Mouse (Mus musculus) hindbrain, embryonic 13.5 days (tissue): ENCODE measurements around the gene Pola1. TPM values are rescaled to one million over a fixed set of nuclear protein-coding genes. Genes with fewer than 3 reads are reported as not detected.

Experiments
- ATAC-seq: fragments of 200-750 bp; cut with Nextera tagmentation; 2 replicates; pipeline ENCODE4 v1.8.0; 2017; ENCODE audit warnings: moderate TSS enrichment; ENCODE audit not compliant: low FRiP score
- H3K27ac ChIP-seq: fragments of 300-500 bp; sonication (generic); 2 replicates; pipeline ENCODE4 v1.5.1; 2015; ENCODE audit warnings: inconsistent platforms, mild to moderate bottlenecking, moderate library complexity
- H3K27me3 ChIP-seq: fragments of 300-500 bp; sonication (generic); 2 replicates; pipeline ENCODE4 v1.6.1; 2015; ENCODE audit warnings: mild to moderate bottlenecking, inconsistent platforms
- H3K36me3 ChIP-seq: fragments of 300-500 bp; sonication (generic); 2 replicates; pipeline ENCODE4 v1.6.1; 2015; ENCODE audit warnings: mild to moderate bottlenecking, inconsistent platforms
- H3K4me1 ChIP-seq: fragments of 300-500 bp; sonication (generic); replicated peaks from 2 replicates; pipeline ENCODE4 v1.6.1; 2015; ENCODE audit warnings: inconsistent platforms
- H3K4me2 ChIP-seq: fragments of 300-500 bp; sonication (generic); 2 replicates; pipeline ENCODE4 v1.6.1; 2015; ENCODE audit warnings: inconsistent platforms, mild to moderate bottlenecking, moderate library complexity
- H3K4me3 ChIP-seq: fragments of 300-500 bp; sonication (generic); 2 replicates; pipeline ENCODE4 v1.5.1; 2015; ENCODE audit warnings: mild to moderate bottlenecking, inconsistent platforms
- H3K9ac ChIP-seq: fragments of 300-500 bp; sonication (generic); 2 replicates; pipeline ENCODE4 v1.6.1; 2015; ENCODE audit warnings: mild to moderate bottlenecking, inconsistent platforms
- H3K9me3 ChIP-seq: fragments of 300-500 bp; sonication (generic); 2 replicates; pipeline ENCODE4 v1.6.1; 2016; ENCODE audit warnings: inconsistent platforms
- WGBS: fragments of 180-500 bp; shearing (Covaris S2); methylation state at CpG from one replicate; pipeline ENCODE4 v1.1.7; 2015; 5-methylcytosine and 5-hydroxymethylcytosine counted together
- polyA plus RNA-seq: library from polyadenylated mRNA; unstranded; fragments of >200 nt; fragmentation: Nextera tagmentation; extraction: Ambion mirVana; gene quantifications from 2 replicates; pipeline ENCODE4 v1.2.1, GENCODE M21; 2015

The Pola1 gene
- polyA plus RNA-seq, 1 experiment from 2014 or later: 5.4 TPM

DNA sequence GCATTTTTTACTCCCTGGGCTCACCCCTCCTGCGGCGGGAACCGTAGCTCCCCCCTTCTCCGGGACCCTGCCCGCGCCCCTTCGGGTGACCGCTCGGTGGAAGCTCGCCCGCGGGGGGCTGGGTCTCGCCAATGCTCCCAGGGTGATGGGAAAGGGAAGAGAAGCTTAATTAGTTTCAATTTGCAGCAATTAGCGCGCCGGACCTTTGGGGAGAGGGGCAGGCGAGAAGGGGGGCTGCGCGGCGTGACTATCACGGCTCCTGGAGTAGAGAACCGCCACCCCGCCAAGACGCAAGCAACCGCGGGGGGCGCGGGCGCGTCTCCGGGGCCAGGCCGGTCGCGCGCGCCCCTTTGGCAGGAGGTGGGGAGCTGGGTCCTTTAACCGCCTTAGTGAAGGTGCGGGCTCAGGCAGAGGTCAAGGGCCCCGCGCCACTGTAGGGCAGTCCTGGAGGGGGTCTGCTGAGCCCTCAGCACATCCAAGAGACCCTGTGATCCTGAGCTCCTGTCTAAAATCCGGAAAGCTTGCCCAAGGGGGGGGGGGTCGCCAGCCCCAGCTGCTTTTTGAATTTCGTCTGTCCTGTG, 332.8 kb downstream of the Pola1 start:
- H3K9ac ChIP-seq: no peak overlapping the region
- no peak overlapping the region for H3K27ac ChIP-seq
- 16% methylated on average over 39 of the region's 43 CpGs for WGBS
- no peaks in the 10 kb centered on the region for H3K9me3 ChIP-seq
- no peaks in the 10 kb centered on the region for H3K36me3 ChIP-seq
- H3K4me1 ChIP-seq: 0 out of 2 replicates have a peak, but pooled peaks cover 9% of the 10 kb centered on the region
- peak overlapping the region; percentile 19; the same call in 1 of the 2 replicates for H3K4me2 ChIP-seq
- peak overlapping the region; percentile 4; the same call in 1 of the 2 replicates for H3K4me3 ChIP-seq
- ATAC-seq: 0 out of 2 replicates have a peak, but pooled peaks have one; percentile 49
- peaks cover 89% of the 10 kb centered on the region for H3K27me3 ChIP-seq

DNA sequence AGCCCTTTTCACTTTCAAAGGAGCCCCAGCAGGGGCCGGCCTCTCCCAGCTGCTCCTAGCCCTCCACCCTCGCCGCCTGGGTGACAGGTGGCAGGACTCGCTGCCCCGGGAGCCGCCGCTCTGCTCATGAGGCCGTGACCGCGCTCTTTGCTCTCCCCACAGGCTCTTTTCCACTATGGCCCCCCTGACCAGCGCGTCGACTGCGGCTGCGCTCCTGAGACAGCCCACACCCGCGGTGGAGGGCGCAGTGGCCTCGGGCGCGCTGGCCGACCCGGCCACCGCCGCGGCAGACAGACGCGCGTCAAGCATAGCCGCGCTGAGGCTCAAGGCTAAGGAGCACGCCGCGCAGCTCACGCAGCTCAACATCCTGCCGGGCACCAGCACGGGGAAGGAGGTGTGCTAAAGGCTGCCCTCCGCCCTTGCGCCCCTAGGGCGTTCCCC, 334.9 kb downstream of the Pola1 start:
- H3K36me3 ChIP-seq: no peaks in the 10 kb centered on the region
- H3K9me3 ChIP-seq: no peaks in the 10 kb centered on the region
- H3K27me3 ChIP-seq: peaks cover 88% of the 10 kb centered on the region
- peak; percentile 55; the same call in 1 of the 2 replicates for ATAC-seq
- no peak overlapping the region for H3K27ac ChIP-seq
- H3K9ac ChIP-seq: no peak overlapping the region
- H3K4me3 ChIP-seq: peak overlapping the region; percentile 19
- WGBS: 14% methylated on average over 40 of the region's 40 CpGs
- peak overlapping the region; percentile 39 for H3K4me2 ChIP-seq
- H3K4me1 ChIP-seq: 0 out of 2 replicates have a peak, but pooled peaks cover 9% of the 10 kb centered on the region

DNA sequence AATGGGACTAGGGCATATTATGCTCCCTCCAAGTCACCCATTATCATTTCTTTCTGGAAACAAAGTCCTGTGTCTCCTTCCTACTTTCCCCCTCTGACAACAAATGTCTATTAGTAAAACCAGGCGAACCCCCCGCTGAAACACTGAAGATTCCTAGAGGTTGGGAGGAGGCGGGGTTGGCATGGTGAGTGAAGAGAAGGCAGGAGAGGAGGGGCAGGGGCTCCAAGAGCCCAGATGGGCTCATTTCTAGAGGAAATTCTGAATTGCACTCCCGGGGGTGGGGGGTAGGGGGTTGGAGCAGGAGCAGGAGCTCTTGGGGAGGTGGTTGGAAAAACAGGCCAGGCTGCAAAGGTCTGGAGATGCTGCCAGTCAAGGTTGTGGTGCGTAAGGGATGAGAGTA, 336.1 kb downstream of the Pola1 start:
- H3K4me2 ChIP-seq: no peak overlapping the region
- no peak for ATAC-seq
- H3K36me3 ChIP-seq: no peaks in the 10 kb centered on the region
- H3K4me3 ChIP-seq: no peak overlapping the region
- 0 out of 2 replicates have a peak, but pooled peaks cover 9% of the 10 kb centered on the region for H3K4me1 ChIP-seq
- no peak overlapping the region for H3K9ac ChIP-seq
- WGBS: 15% methylated on average over 5 of the region's 5 CpGs
- H3K27ac ChIP-seq: no peak overlapping the region
- peaks cover 82% of the 10 kb centered on the region for H3K27me3 ChIP-seq
- H3K9me3 ChIP-seq: no peaks in the 10 kb centered on the region

DNA sequence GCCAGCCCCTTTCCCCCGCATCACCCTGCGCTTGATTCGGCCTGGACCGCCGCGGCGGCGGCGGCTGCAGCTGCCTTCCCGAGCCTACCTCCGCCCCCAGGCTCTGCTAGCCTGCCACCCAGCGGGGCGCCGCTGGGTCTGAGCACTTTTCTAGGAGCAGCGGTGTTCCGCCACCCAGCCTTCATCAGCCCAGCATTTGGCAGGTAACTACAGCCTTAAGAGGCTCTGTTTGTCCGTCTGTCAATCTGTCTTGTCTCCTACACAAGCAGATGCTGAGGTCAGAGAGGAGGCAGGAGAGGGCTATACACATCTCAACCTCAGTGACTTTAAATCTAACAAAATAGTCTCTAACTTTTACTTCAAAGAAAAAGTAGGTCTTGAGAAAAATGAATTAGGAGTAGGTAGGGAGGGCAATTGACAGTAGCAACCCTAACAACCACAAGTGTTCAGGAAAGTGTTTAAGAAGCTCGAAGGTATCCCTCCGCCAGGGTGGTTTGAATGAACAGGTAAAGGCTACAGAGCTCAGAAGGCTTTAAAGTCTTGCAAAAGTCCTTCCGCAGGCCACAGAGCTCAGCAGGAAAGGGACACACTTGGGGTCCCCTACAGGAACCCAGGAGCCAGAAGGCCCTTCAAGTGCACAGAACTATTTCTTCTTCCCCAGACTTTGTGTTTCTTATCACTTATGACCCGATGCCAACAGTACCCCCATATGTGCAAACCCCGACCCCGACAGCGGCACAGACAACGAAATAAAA, 337.0 kb downstream of the Pola1 start:
- Histone ChIP-seq H3K36me3 (no peaks in the 10 kb centered on the region), H3K4me1 (0 out of 2 replicates have a peak, but pooled peaks cover 9% of the 10 kb centered on the region), H3K9ac (no peak overlapping the region), H3K9me3 (no peaks in the 10 kb centered on the region), H3K4me3 (no peak overlapping the region), H3K4me2 (no peak overlapping the region), H3K27ac (no peak overlapping the region), H3K27me3 (peaks cover 77% of the 10 kb centered on the region)
- WGBS: 12% methylated on average over 16 of the region's 25 CpGs
- ATAC-seq: no peak

DNA sequence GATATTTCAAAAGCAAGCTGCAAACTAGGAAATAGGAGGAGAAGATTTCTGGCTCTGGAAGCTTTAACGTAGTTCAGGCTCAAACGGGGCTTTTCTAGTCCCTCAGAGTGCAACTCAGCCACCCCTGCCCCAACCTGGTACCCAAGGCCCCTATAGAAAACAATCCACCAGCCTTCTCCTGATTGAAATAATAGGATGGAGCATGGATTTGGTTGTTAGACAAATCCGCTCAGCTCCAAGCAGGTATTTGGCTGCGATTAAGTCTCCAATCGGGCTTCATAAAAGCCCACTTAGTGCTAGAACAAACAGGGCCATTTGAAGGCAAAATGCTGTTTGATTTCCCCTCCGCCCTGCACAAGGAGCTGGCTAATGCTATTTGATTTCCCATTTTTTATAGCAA, 339.9 kb downstream of the Pola1 start:
- H3K4me2 ChIP-seq: no peak overlapping the region
- no peaks in the 10 kb centered on the region for H3K9me3 ChIP-seq
- ATAC-seq: no peak
- 11% methylated on average over 6 of the region's 6 CpGs for WGBS
- no peaks in the 10 kb centered on the region for H3K36me3 ChIP-seq
- no peak overlapping the region for H3K4me3 ChIP-seq
- H3K4me1 ChIP-seq: peaks cover 12% of the 10 kb centered on the region
- H3K9ac ChIP-seq: no peak overlapping the region
- peaks cover 77% of the 10 kb centered on the region for H3K27me3 ChIP-seq
- no peak overlapping the region for H3K27ac ChIP-seq

DNA sequence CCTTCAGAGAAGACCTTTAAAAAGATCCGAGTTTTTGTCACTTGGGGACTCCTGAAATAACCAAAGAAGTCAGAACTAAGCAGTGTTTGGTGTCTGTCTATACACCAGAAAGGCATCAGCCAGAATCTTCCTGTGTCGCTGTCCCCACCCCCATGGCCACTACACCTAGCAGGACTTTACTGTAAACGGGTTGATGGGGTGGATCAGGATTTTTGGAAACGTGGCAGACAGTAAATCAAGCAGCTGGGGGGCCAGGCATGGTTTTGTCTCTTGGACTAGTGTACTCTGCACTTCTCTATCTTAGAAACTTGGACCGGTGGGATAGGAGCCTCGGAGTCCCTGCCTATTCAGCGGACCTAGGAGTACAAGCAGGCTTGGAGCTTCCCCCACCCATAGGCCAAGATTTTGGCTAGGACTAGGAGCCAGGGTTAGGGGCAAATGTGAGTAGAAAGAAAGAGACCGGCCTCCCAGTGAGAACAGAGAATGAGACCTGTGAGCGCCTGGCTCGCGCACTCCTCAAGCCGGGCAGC, 342.0 kb downstream of the Pola1 start:
- Histone ChIP-seq H3K27me3 (peaks cover 79% of the 10 kb centered on the region), H3K36me3 (no peaks in the 10 kb centered on the region), H3K27ac (no peak overlapping the region), H3K9me3 (no peaks in the 10 kb centered on the region), H3K4me2 (no peak overlapping the region), H3K9ac (no peak overlapping the region), H3K4me1 (peaks cover 10% of the 10 kb centered on the region), H3K4me3 (peak overlapping the region; percentile 4; the same call in 1 of the 2 replicates)
- ATAC-seq: no peak
- 19% methylated on average over 12 of the region's 12 CpGs for WGBS

DNA sequence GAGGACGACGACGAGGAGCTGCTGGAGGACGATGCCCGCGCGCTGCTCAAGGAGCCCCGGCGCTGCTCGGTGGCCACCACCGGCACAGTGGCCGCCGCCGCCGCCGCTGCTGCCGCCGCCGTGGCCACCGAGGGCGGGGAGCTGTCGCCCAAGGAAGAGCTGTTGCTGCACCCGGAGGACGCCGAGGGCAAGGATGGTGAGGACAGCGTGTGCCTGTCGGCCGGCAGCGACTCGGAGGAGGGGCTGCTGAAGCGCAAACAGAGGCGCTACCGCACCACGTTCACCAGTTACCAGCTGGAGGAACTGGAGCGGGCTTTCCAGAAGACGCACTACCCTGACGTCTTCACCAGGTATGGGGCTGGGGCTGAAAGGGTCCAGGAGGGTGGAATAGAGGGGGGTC, 342.9 kb downstream of the Pola1 start:
- Histone ChIP-seq H3K27ac (no peak overlapping the region), H3K4me2 (peak overlapping the region; percentile 54), H3K9ac (peak overlapping the region; percentile 51; the same call in 1 of the 2 replicates), H3K27me3 (peaks cover 79% of the 10 kb centered on the region), H3K36me3 (no peaks in the 10 kb centered on the region), H3K4me1 (peaks cover 10% of the 10 kb centered on the region), H3K9me3 (no peaks in the 10 kb centered on the region), H3K4me3 (peak overlapping the region; percentile 35)
- WGBS: 16% methylated on average over 37 of the region's 37 CpGs
- no peak for ATAC-seq

DNA sequence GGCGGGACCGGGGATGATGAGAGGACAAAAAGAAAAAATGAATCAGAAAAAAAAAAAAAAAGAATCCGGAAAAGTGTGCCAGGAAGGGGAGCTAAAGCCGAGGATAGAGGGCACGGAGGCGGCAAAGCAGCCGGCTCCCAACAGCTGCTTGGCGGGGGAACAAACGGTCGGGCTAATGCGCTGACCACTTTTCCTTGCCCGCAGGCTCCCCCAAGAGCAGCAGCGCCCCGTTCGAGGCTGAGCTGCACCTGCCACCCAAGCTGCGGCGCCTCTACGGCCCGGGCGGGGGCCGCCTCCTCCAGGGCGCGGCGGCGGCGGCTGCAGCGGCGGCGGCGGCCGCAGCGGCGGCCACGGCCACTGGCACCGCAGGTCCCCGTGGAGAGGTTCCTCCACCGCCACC, 343.6 kb downstream of the Pola1 start:
- Histone ChIP-seq H3K27ac (no peak overlapping the region), H3K36me3 (no peaks in the 10 kb centered on the region), H3K4me3 (peak overlapping the region; percentile 35), H3K9me3 (no peaks in the 10 kb centered on the region), H3K27me3 (peaks cover 75% of the 10 kb centered on the region), H3K4me2 (peak overlapping the region; percentile 54), H3K9ac (no peak overlapping the region), H3K4me1 (peaks cover 10% of the 10 kb centered on the region)
- 12% methylated on average over 10 of the region's 37 CpGs for WGBS
- no peak for ATAC-seq

DNA sequence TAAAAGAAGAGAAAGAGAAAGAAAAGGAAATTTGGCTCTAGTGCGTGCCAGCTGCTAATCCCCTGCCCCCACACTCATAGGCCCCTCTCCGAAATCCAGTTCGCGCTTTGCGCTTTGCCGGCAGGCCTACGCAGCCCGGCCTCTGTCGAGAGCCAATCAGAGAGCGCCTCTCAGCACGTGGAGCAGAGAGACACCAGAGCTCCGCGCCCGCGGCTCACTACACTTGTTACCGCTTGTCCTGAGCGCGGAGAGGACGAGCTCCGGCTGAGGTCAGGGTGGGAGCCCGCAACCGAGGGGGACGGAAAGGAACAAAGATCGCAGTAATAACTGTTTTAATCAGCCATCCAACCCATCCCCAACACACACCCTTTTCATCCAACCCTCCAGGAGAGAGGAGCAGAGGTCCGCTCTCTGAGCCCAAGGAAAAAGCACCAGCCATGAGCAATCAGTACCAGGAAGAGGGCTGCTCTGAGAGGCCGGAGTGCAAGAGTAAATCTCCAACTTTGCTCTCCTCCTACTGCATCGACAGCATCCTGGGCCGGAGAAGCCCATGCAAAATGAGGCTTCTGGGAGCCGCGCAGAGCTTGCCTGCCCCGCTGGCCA, 345.6 kb downstream of the Pola1 start, which contains the start of gene Arx:
TSS of gene Arx (plus strand) at position 155 of the 603 bp plus-strand sequence.
- H3K9ac ChIP-seq: no peak within 1 kb of the TSS
- peak within 1 kb of the TSS; percentile 36 for H3K4me2 ChIP-seq
- peaks cover 76% of the 10 kb centered on the region for H3K27me3 ChIP-seq
- no peak within 1 kb of the TSS for H3K27ac ChIP-seq
- no peaks in the 10 kb centered on the region for H3K9me3 ChIP-seq
- peak within 1 kb of the TSS; percentile 19 for H3K4me3 ChIP-seq
- ATAC-seq: peak; percentile 91
- no peaks in the 10 kb centered on the region for H3K36me3 ChIP-seq
- H3K4me1 ChIP-seq: peaks cover 12% of the 10 kb centered on the region
- 20% methylated on average over 31 of the region's 31 CpGs for WGBS

DNA sequence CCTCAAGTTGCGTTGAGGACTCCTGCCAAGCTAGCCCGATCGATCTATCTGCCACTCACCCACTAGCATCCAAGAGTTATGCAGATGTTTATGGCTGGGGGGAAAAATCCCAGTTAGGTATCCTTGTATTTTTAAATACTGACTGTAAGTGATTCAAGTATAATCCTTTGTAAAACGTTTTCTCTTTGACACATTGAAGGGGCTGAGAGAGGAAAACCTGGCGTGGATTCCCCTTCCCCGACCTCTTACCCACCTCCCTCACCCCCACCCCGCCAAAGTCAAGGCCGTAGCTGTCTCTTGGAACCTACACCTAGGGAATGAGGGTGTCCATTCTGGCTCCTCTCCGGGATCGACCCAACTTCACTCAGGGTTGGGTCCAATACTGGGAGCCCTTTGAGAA, 346.9 kb downstream of the Pola1 start:
- WGBS: 19% methylated on average over 10 of the region's 10 CpGs
- Histone ChIP-seq H3K4me1 (peaks cover 13% of the 10 kb centered on the region), H3K4me2 (no peak overlapping the region), H3K27me3 (peaks cover 86% of the 10 kb centered on the region), H3K4me3 (no peak overlapping the region), H3K9me3 (no peaks in the 10 kb centered on the region), H3K36me3 (no peaks in the 10 kb centered on the region), H3K9ac (no peak overlapping the region), H3K27ac (no peak overlapping the region)
- ATAC-seq: no peak

DNA sequence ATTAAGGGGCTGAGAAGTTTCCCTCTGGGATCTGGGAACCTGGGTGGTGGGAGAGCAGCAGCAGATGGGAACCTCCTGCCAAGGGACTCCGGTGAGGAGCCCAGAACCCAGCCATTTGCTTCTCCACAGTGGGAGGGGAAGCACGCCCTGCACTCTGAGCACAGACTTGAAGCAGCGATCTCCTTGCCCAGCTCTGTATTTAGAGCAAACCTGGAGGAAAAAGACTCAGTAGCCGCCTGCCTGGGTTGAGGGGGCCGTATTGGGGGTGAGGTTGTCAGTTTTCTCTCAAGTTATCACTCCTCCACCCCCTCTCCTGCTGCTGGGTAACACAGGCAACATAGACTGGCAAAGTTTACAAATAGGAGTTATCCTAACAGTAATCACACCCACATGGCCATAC, 350.2 kb downstream of the Pola1 start:
- ATAC-seq: no peak
- peak overlapping the region; percentile 13; the same call in 1 of the 2 replicates for H3K4me2 ChIP-seq
- H3K4me3 ChIP-seq: no peak overlapping the region
- no peaks in the 10 kb centered on the region for H3K9me3 ChIP-seq
- H3K27me3 ChIP-seq: peaks cover 83% of the 10 kb centered on the region
- WGBS: 15% methylated on average over 5 of the region's 5 CpGs
- H3K36me3 ChIP-seq: no peaks in the 10 kb centered on the region
- H3K27ac ChIP-seq: no peak overlapping the region
- H3K4me1 ChIP-seq: 0 out of 2 replicates have a peak, but pooled peaks cover 3% of the 10 kb centered on the region
- H3K9ac ChIP-seq: no peak overlapping the region
